Mouse (Mus musculus) erythroblast, embryonic 14.5 days (primary cell): ENCODE data around the gene Cenpn.

Experiments
- GATA1 ChIP-seq: IDR thresholded peaks from 2 replicates; pipeline ENCODE4 v1.6.1; 2012; ENCODE audit warnings: low read length, inconsistent platforms, mixed read lengths
- TAL1 ChIP-seq: IDR thresholded peaks from 3 replicates; pipeline ENCODE4 v1.6.1; 2012; ENCODE audit warnings: low read length, inconsistent platforms, mixed read lengths

DNA sequence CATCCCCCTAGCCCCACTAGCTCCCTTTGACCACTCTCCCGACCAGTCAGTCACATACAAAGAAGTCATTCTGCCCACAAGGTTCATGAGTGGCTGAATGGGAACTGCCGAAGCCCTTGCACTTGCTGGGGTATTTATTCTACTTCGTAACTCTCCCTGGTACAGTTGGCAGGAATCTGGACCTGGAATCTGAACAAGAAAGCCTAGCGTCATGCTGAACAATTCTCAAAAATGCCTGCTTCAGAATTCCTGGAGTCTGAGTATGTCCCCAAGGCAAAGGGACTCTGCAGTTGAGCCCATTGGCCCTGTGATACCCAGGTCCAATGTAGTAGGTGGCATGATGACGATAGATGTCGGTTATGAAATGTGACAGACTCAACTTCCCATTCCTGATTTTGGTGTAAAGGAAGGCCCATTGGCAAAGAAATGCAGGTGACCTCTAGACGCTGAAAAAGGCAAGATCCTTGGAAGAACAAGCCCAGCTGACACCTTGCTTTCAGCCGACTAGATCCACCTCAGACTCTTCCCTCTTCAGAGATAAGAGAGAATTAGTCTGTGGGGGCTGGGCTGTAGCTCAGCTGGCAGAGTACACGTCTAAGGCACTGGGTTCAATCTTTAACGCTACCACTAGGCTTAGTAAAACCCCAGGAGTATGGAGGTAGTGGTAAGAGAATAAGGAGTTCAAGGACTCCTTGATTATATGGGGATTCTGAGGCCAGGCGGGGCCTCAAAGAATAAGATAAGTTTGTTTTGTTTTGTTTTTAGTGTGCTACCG, 20.9 kb downstream of the Cenpn start:
- no peak for TF ChIP-seq GATA1
- no peak for TF ChIP-seq TAL1
